Mouse (Mus musculus) stomach, embryonic 16.5 days (tissue): ENCODE measurements at regions not wholly inside any gene's neighbourhood (a gene's known extent, or its start where the extent isn't known, plus 50 kb on each side); places are given as distances from the start of the nearest gene placed in this dataset.

Experiments used
- ATAC-seq: fragments of 200-750 bp; cut with Nextera tagmentation; 2 replicates; pipeline ENCODE4 v1.8.0; 2017; ENCODE audit warnings: moderate number of reproducible peaks, moderate TSS enrichment; ENCODE audit not compliant: insufficient read depth, low FRiP score
- H3K27ac ChIP-seq: fragments of 300-500 bp; sonication (generic); 2 replicates; pipeline ENCODE4 v1.5.1; 2014; ENCODE audit warnings: low read length
- H3K27me3 ChIP-seq: fragments of 300-500 bp; sonication (generic); 2 replicates; pipeline ENCODE4 v1.6.1; 2014; ENCODE audit warnings: low read length, control low read depth, mixed read lengths; ENCODE audit not compliant: control insufficient read depth, insufficient read depth
- H3K36me3 ChIP-seq: fragments of 300-500 bp; sonication (generic); 2 replicates; pipeline ENCODE4 v1.6.1; 2014; ENCODE audit warnings: low read length; ENCODE audit not compliant: control insufficient read depth, insufficient read depth
- H3K4me1 ChIP-seq: fragments of 300-500 bp; sonication (generic); 2 replicates; pipeline ENCODE4 v1.6.1; 2014; ENCODE audit warnings: low read length, control low read depth, mixed read lengths; ENCODE audit not compliant: control insufficient read depth, insufficient read depth
- H3K4me2 ChIP-seq: fragments of 300-500 bp; sonication (generic); 2 replicates; pipeline ENCODE4 v1.6.1; 2014; ENCODE audit warnings: low read depth, low read length, mixed read lengths
- H3K4me3 ChIP-seq: fragments of 300-500 bp; sonication (generic); replicated peaks from 2 replicates; pipeline ENCODE4 v1.5.1; 2014; ENCODE audit warnings: mild to moderate bottlenecking, low read length
- H3K9ac ChIP-seq: fragments of 300-500 bp; sonication (generic); 2 replicates; pipeline ENCODE4 v1.6.1; 2014; ENCODE audit warnings: low read length
- H3K9me3 ChIP-seq: fragments of 300-500 bp; sonication (generic); replicated peaks from 2 replicates; pipeline ENCODE4 v1.6.1; 2016; ENCODE audit warnings: low read length, control low read depth; ENCODE audit not compliant: control insufficient read depth
- WGBS: fragments of 180-500 bp; shearing (Covaris S2); extraction: QIAGEN DNeasy Blood & Tissue Kit; methylation state at CpG from one replicate; pipeline ENCODE4 v1.1.7; 2014; 5-methylcytosine and 5-hydroxymethylcytosine counted together

DNA sequence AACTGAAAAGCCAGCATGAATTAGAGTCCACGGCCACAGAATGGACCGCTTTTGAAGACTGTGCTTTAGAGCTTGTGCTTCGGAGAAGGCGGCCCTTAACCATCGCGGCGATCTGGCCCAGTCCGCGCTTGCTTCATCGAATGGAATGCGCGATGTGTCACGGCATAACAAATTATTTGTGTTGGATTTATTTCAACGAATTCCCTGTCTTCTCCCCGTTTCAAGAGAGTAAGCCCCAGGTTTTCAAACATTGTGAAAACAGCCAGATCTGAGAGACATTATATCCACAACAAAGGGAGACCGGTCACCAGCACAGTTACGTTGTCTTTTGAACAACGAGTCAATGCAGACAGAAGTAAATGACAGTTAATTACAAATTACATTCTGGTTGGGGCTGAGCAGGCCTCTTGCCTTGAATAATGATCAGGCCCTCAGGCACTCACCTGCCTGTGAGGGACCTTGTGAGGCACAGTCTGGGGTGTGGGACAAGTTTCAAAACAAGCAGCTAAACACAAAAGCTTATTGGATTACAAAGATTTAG lies 275.9 kb upstream of the Irx2 start:
- Histone ChIP-seq H3K27me3 (no peaks in the 10 kb centered on the region), H3K27ac (no peak overlapping the region), H3K4me2 (no peak overlapping the region), H3K9me3 (no peaks in the 10 kb centered on the region), H3K9ac (no peak overlapping the region), H3K4me3 (no peak overlapping the region), H3K36me3 (no peaks in the 10 kb centered on the region), H3K4me1 (no peaks in the 10 kb centered on the region)
- 54% methylated on average over 18 of the region's 18 CpGs for WGBS
- ATAC-seq = no peak

DNA sequence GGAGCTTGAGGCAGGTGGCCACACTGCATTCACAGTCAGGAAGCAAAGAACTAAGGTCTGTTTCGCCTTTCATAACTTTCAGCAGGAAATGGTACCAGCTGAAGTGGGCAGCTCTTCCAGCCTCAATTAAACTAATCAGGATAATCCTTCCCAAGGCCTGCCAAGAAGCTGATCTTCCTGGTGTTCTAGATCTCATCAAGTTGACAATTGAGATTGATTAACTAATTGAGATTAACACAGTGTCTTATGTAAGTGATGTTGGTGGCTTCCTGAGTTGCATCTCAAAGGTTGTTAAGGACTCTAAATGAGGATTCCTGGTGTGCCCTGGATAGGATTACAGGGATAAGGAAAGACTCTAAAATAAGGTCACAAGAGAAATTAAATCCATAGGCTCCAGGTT lies 273.3 kb upstream of the Irx2 start:
- H3K9me3 ChIP-seq = no peaks in the 10 kb centered on the region
- WGBS = 87% methylated on average over 1 of the region's 1 CpGs
- H3K36me3 ChIP-seq = no peaks in the 10 kb centered on the region
- H3K4me1 ChIP-seq = no peaks in the 10 kb centered on the region
- no peaks in the 10 kb centered on the region for H3K27me3 ChIP-seq
- no peak overlapping the region for H3K4me3 ChIP-seq
- no peak overlapping the region for H3K9ac ChIP-seq
- no peak for ATAC-seq
- no peak overlapping the region for H3K27ac ChIP-seq
- H3K4me2 ChIP-seq = no peak overlapping the region

DNA sequence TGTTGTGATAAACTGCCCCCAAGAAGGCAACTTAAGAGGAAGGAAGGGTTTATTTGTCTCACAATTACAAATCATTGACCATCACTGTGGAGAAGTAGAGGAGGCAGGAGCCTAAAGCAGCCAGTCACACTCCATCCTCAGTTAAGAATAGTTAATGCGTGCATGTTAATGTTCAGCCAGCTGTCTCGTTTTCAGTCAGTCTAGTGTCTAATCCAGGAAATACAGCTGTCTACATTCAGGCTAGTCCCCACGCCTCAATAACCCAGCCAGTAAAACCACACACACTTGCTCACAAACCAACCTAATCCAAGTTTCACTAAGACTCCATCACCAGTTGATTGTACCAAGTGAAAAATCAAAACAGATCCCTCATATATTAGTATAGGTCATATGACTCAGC lies 272.8 kb upstream of the Irx2 start:
- no peak overlapping the region for H3K27ac ChIP-seq
- H3K27me3 ChIP-seq = no peaks in the 10 kb centered on the region
- no peak overlapping the region for H3K9ac ChIP-seq
- no peak overlapping the region for H3K4me2 ChIP-seq
- H3K9me3 ChIP-seq = no peaks in the 10 kb centered on the region
- 62% methylated on average over 3 of the region's 3 CpGs for WGBS
- no peaks in the 10 kb centered on the region for H3K4me1 ChIP-seq
- no peak for ATAC-seq
- H3K4me3 ChIP-seq = no peak overlapping the region
- no peaks in the 10 kb centered on the region for H3K36me3 ChIP-seq

GRCm38 (mm10) chr13:72358243-72358904 lies 270.2 kb upstream of the Irx2 start:
- Histone ChIP-seq H3K9ac (no peak overlapping the region), H3K4me3 (no peak overlapping the region), H3K27me3 (no peaks in the 10 kb centered on the region), H3K27ac (no peak overlapping the region), H3K4me1 (no peaks in the 10 kb centered on the region), H3K9me3 (no peaks in the 10 kb centered on the region), H3K4me2 (no peak overlapping the region), H3K36me3 (no peaks in the 10 kb centered on the region)
- no peak for ATAC-seq
- 52% methylated on average over 8 of the region's 8 CpGs for WGBS

DNA sequence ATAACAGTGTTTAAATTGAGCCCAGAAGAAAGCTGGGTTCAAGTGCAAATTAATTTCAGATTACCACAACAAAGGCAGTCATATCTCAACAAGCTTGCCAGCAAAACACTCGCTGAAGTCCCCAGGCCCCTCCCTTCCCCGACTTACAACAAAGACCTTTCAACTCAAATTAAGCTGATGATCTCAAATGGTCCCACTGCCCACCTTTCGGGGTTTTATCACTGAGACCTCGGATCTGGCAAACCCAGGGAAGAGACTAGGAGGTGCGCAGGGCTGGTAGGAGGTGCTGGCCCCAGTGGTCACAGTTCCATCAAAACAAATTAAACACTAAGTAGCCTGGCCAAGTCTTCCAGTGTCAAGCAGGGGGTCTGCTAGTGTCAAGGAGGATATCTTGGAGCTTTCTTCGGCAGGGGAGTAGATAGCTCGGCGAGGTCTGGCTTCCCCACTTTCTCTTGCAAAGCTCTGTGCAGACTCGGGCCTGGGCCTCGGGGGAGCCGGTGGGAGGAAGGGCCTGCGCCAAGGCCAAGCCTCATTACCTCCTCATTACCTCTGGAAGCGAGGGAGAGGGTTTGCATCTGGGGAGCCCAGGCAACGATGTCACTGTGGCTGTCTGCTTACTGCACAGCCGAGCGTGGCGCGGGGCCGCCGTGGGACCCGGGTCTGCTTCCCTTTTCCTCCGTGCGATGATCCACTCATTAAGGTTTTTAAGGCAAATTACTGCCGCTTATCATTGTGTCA lies 262.9 kb upstream of the Irx2 start:
- H3K9me3 ChIP-seq = no peaks in the 10 kb centered on the region
- ATAC-seq = no peak
- no peak overlapping the region for H3K4me2 ChIP-seq
- H3K4me1 ChIP-seq = no peaks in the 10 kb centered on the region
- H3K27me3 ChIP-seq = no peaks in the 10 kb centered on the region; the same call in 1 of the 2 replicates
- WGBS = 26% methylated on average over 24 of the region's 24 CpGs
- H3K36me3 ChIP-seq = no peaks in the 10 kb centered on the region
- no peak overlapping the region for H3K4me3 ChIP-seq
- H3K9ac ChIP-seq = no peak overlapping the region
- H3K27ac ChIP-seq = no peak overlapping the region

GRCm38 (mm10) chr13:72366281-72366680 lies 262.3 kb upstream of the Irx2 start:
- H3K4me2 ChIP-seq = no peak overlapping the region
- WGBS = 20% methylated on average over 11 of the region's 11 CpGs

GRCm38 (mm10) chr13:72370131-72370530 lies 258.5 kb upstream of the Irx2 start:
- H3K9ac ChIP-seq = no peak overlapping the region
- H3K36me3 ChIP-seq = no peaks in the 10 kb centered on the region
- H3K4me2 ChIP-seq = no peak overlapping the region
- WGBS = 79% methylated on average over 1 of the region's 1 CpGs
- H3K27ac ChIP-seq = no peak overlapping the region
- H3K4me3 ChIP-seq = no peak overlapping the region
- H3K27me3 ChIP-seq = no peaks in the 10 kb centered on the region; the same call in 1 of the 2 replicates
- H3K4me1 ChIP-seq = no peaks in the 10 kb centered on the region
- no peak for ATAC-seq
- H3K9me3 ChIP-seq = no peaks in the 10 kb centered on the region

More at GRCm38 (mm10) chr13:72366281-72366680, 262.3 kb upstream of the Irx2 start:
- no peaks in the 10 kb centered on the region for H3K9me3 ChIP-seq
- H3K27ac ChIP-seq = no peak overlapping the region
- no peaks in the 10 kb centered on the region for H3K4me1 ChIP-seq
- no peaks in the 10 kb centered on the region; the same call in 1 of the 2 replicates for H3K27me3 ChIP-seq
- H3K9ac ChIP-seq = no peak overlapping the region
- no peak overlapping the region for H3K4me3 ChIP-seq
- no peak for ATAC-seq
- no peaks in the 10 kb centered on the region for H3K36me3 ChIP-seq

GRCm38 (mm10) chr13:72370997-72371396 lies 257.6 kb upstream of the Irx2 start:
- no peaks in the 10 kb centered on the region; the same call in 1 of the 2 replicates for H3K27me3 ChIP-seq
- no peaks in the 10 kb centered on the region for H3K36me3 ChIP-seq
- no peak overlapping the region for H3K27ac ChIP-seq
- WGBS = 29% methylated on average over 5 of the region's 5 CpGs
- no peak overlapping the region for H3K4me2 ChIP-seq
- no peaks in the 10 kb centered on the region for H3K9me3 ChIP-seq
- no peak for ATAC-seq
- H3K9ac ChIP-seq = no peak overlapping the region
- H3K4me1 ChIP-seq = no peaks in the 10 kb centered on the region
- no peak overlapping the region for H3K4me3 ChIP-seq

DNA sequence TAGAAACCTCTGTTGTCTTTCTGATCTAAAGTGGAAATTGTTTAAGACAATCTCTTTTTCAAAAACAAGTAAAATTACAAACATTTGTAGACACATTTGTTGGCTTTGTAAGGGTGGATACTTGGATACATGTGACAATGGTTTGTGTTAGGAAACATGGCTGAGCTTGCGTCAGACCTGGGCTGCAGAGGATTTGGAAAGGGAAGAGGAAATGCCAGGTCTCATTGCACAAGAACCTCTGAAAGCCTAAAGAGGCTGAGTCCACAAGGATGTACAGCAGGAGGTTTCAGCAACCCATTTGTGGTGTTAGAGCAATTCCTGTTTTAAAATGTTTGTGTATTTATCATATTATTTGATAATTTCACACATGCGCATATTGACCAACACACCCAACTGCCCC lies 235.3 kb upstream of the Irx2 start:
- H3K4me1 ChIP-seq = no peaks in the 10 kb centered on the region
- H3K9me3 ChIP-seq = no peaks in the 10 kb centered on the region
- no peak overlapping the region for H3K4me2 ChIP-seq
- 92% methylated on average over 2 of the region's 2 CpGs for WGBS
- no peak overlapping the region for H3K27ac ChIP-seq
- H3K9ac ChIP-seq = no peak overlapping the region
- no peaks in the 10 kb centered on the region for H3K27me3 ChIP-seq
- H3K4me3 ChIP-seq = no peak overlapping the region
- no peak for ATAC-seq
- no peaks in the 10 kb centered on the region for H3K36me3 ChIP-seq
